Mouse (Mus musculus) erythroblast, embryonic 14.5 days (primary cell): ENCODE results near the gene Hint2. TPM values are rescaled to one million over a fixed set of nuclear protein-coding genes. Genes with fewer than 3 reads are reported as not detected.

ENCODE experiments used
- H3K27me3 ChIP-seq: 2 replicates; pipeline ENCODE4 v1.6.1; 2012; ENCODE audit warnings: inconsistent platforms; ENCODE audit not compliant: control insufficient read depth
- H3K36me3 ChIP-seq: 2 replicates; pipeline ENCODE4 v1.6.1; 2012; ENCODE audit warnings: mild to moderate bottlenecking, inconsistent platforms; ENCODE audit not compliant: control insufficient read depth
- H3K4me1 ChIP-seq: 2 replicates; pipeline ENCODE4 v1.6.1; 2012; ENCODE audit warnings: inconsistent platforms; ENCODE audit not compliant: control insufficient read depth
- H3K4me3 ChIP-seq: replicated peaks from 2 replicates; pipeline ENCODE3; 2012; ENCODE audit warnings: moderate library complexity, mild to moderate bottlenecking, inconsistent platforms
- H3K9me3 ChIP-seq: 2 replicates; pipeline ENCODE4 v1.6.1; 2012; ENCODE audit warnings: low read length, inconsistent platforms, mixed read lengths; ENCODE audit not compliant: control insufficient read depth
- GATA1 ChIP-seq: IDR thresholded peaks from 2 replicates; pipeline ENCODE4 v1.6.1; 2012; ENCODE audit warnings: low read length, inconsistent platforms, mixed read lengths
- TAL1 ChIP-seq: IDR thresholded peaks from 3 replicates; pipeline ENCODE4 v1.6.1; 2012; ENCODE audit warnings: low read length, inconsistent platforms, mixed read lengths
- polyA plus RNA-seq: library from polyadenylated mRNA; stranded (reverse); fragments of >175 nt; gene quantifications from 2 replicates; pipeline ENCODE4 v1.2.3, GENCODE M21; 2012

The Hint2 gene
- polyA plus RNA-seq, 1 experiment = 3.9 TPM

DNA sequence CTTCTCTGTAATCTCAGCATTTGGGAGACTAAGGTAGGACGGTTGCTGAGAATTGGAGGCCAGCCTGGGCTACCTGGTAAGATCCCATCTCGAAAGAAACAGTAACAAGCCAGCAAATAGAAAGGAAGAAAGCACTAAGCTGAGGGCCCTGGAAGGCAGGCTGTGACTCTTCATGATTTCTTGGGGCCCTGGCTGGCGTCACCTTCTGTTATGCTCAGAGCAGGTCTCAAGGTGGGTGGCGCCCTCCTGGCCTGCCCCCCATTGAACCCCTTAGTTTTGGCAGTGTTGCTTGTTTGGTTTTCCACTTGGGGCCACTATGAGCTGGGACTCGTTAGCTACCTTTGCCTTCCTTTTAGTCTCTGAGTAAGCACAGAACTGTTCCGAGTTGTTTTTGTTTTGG, 19.5 kb downstream of the Hint2 start:
- Histone ChIP-seq H3K36me3 (no peaks in the 10 kb centered on the region), H3K9me3 (no peaks in the 10 kb centered on the region; the same call in 1 of the 2 replicates), H3K4me1 (peaks cover 9% of the 10 kb centered on the region), H3K4me3 (no peak overlapping the region), H3K27me3 (peaks cover 22% of the 10 kb centered on the region)
- TF ChIP-seq TAL1 (no peak), GATA1 (no peak)

DNA sequence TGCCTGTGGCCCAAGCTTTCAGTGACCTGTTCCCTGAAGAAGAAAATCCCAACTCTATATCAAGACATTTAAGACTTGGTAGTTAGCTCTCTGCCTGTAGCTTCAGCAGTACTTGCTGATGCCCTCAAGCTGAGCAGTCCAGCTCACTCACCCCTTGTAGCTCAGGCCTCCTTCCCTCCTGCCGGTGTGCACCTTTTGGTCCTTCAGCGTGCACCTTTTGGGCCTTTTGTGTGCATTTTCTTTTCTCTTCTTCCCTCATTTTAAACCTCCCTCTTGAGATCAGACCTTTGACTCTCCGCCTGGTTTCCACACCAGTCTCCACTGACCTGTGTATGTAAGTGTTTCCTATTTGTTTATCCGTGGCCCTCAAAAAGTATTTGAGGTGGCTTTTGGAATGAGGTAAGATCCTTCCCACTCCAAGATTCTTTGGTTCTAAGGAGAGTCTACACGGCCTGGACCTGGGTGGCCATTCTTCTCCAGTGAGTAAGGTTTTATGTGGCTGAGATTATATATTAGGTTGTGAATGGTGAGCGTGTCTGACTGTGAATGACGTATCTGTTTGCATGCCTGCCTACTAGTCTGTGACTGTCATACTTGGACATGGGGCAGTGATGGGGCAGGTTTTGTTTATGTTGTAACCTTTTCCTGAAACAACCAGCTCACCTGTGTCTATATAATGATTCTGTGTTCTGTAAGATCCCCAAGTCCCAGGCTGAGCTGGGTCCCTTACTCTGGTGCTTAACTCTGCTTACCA, 21.5 kb downstream of the Hint2 start:
- Histone ChIP-seq H3K4me3 (no peak overlapping the region), H3K27me3 (peaks cover 40% of the 10 kb centered on the region), H3K9me3 (no peaks in the 10 kb centered on the region; the same call in 1 of the 2 replicates), H3K36me3 (no peaks in the 10 kb centered on the region), H3K4me1 (peaks cover 24% of the 10 kb centered on the region)
- TF ChIP-seq GATA1 = no peak
- no peak for TF ChIP-seq TAL1

DNA sequence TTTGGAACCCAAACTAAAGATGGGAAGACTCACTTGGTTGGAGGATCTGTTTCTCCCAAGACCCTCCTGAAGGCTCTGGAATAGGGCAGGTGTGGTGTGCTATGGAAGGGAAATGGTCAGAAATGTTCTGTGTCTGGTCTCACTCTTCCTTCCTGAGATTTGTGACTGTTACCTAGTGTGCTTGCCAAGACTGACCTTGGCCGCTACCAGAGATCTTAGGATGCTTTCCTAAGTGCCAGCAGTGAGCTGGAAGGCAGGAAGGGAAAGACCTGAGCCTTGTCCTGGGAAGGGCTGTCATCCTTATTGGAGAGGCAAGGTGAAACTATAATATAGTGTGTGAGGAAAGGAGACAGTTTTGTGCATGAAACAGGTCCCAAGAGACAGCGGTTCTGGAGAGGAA, 22.5 kb downstream of the Hint2 start:
- no peak overlapping the region for H3K4me3 ChIP-seq
- H3K4me1 ChIP-seq = peaks cover 30% of the 10 kb centered on the region
- no peak for TF ChIP-seq GATA1
- TF ChIP-seq TAL1 = no peak
- no peaks in the 10 kb centered on the region for H3K36me3 ChIP-seq
- H3K9me3 ChIP-seq = no peaks in the 10 kb centered on the region; the same call in 1 of the 2 replicates
- peaks cover 40% of the 10 kb centered on the region for H3K27me3 ChIP-seq

DNA sequence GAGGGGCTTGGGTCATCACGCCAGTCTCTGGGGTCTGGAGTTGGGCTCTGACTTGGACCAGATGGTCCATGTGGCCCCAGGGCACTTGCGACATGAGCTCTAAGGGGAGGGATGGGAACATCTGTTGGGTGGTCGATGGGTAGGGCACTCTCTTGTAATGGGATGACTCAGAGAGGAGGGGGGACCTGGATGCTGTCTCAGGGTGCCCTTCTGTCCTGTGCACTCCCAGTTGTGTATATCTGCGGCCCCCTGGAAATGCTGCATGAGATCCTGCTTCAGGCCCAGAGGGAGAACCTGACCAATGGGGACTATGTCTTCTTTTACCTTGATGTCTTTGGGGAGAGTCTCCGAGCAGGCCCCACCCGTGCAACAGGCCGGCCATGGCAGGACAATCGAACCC, 23.0 kb downstream of the Hint2 start:
- Histone ChIP-seq H3K4me1 (peaks cover 30% of the 10 kb centered on the region), H3K27me3 (peaks cover 40% of the 10 kb centered on the region), H3K9me3 (no peaks in the 10 kb centered on the region; the same call in 1 of the 2 replicates), H3K4me3 (no peak overlapping the region), H3K36me3 (no peaks in the 10 kb centered on the region)
- no peak for TF ChIP-seq TAL1
- TF ChIP-seq GATA1 = no peak

DNA sequence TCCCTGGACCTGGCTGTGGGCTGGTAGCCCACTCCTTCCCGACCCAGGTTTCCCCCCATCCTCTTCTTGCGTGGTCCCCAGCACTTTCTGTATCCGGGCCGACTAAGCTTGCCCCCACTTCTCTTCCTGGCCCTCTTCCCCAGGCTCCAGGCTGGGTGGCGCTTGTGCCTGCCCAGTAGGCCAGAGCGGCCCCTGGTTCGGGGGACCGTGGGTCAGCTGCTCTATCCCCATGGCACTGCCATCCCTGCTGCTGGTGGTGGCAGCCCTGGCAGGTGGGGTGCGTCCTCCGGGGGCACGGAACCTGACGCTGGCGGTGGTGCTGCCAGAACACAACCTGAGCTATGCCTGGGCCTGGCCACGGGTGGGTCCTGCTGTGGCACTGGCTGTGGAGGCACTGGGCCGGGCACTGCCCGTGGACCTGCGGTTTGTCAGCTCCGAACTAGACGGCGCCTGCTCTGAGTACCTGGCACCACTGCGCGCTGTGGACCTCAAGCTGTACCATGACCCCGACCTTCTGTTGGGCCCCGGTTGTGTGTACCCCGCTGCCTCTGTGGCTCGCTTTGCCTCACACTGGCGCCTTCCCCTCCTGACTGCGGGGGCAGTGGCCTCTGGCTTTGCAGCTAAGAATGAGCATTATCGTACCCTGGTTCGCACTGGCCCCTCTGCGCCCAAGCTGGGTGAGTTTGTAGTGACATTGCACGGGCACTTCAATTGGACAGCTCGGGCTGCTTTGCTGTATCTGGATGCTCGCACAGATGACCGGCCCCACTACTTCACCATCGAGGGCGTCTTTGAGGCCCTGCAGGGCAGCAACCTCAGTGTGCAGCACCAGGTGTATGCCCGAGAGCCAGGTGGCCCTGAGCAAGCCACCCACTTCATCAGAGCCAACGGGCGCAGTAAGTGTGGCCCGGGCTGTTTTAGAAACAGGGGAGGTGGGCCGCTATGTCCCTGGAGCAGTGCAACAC, 24.0 kb downstream of the Hint2 start:
- H3K27me3 ChIP-seq = peaks cover 40% of the 10 kb centered on the region
- no peaks in the 10 kb centered on the region for H3K36me3 ChIP-seq
- TF ChIP-seq TAL1 (no peak), GATA1 (no peak)
- peaks cover 30% of the 10 kb centered on the region for H3K4me1 ChIP-seq
- H3K9me3 ChIP-seq = no peaks in the 10 kb centered on the region; the same call in 1 of the 2 replicates
- H3K4me3 ChIP-seq = no peak overlapping the region

DNA sequence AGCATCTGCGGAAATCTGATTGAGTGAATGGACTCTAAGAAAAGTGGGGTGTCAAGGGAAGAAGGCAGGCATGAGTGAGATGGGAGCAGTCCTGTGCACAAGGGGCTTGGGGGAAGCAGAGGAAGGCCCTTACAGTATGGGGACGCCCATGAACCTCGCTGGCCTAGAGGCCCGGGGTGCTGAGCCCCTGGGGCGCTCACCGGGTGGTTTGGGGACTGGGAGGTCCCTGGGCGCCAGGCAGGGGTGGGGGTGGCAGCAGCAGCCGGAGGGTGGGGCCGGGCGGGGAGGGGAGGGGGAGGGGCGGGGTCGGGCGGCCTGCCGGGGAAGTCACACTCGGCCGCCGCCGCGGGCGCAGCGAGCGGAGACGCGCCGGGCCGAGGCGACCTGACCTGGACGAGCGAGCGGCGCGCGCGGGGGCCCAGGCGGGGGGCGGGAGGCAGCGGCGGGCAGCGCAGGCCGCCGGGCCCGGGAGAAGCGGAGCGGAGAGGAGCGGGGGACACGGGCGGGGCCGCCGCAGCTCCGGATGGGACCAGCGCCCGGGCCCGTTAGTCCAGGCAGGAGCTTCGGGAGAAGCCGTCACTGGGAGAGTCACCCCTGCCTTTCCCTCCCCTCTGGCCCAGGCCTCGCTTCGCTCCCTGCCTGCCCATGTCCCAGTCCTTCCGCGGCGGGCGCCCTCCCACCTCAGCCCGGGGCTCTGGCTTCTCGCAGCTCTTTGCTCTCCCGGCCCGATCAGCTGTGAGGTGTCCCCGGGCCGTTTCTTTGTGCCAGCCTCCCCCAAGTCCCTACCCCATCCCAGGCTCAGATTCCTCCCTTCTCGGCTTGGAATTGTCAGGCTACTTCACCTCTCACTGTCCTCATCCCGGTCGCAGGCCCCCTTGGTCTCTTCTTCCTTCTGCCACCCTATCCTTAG, 25.0 kb downstream of the Hint2 start, which contains the start of gene Npr2:
TSS of gene Npr2 (plus strand) at position 890 of the 910 bp plus-strand sequence.
- Histone ChIP-seq H3K9me3 (no peaks in the 10 kb centered on the region; the same call in 1 of the 2 replicates), H3K36me3 (no peaks in the 10 kb centered on the region), H3K4me1 (peaks cover 32% of the 10 kb centered on the region), H3K4me3 (peak within 1 kb of the TSS; percentile 51), H3K27me3 (peaks cover 40% of the 10 kb centered on the region)
- no peak for TF ChIP-seq TAL1
- TF ChIP-seq GATA1 = no peak

DNA sequence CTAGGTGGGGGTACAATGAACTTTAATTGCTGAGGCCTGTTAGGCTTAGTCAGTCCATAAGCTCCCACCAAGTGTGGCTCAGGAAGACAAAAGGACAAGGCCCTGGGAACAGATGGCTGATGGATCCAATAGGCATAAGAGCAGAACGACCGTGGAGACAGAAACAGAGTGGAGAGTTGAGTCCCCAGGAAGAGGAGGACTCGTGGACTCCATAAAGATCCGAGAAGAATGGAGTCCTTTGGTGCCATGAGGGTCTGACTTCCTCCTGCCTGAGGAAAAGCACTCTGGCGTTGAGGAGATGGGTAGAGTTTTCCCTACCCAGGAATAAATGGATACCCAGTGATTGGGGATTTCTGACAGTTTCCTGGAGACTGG, 25.6 kb downstream of the Hint2 start:
- H3K9me3 ChIP-seq = peaks cover under 1% of the 10 kb centered on the region
- H3K36me3 ChIP-seq = no peaks in the 10 kb centered on the region
- no peak overlapping the region for H3K4me3 ChIP-seq
- peaks cover 40% of the 10 kb centered on the region for H3K27me3 ChIP-seq
- H3K4me1 ChIP-seq = peaks cover 32% of the 10 kb centered on the region
- TF ChIP-seq TAL1 (no peak), GATA1 (no peak)

DNA sequence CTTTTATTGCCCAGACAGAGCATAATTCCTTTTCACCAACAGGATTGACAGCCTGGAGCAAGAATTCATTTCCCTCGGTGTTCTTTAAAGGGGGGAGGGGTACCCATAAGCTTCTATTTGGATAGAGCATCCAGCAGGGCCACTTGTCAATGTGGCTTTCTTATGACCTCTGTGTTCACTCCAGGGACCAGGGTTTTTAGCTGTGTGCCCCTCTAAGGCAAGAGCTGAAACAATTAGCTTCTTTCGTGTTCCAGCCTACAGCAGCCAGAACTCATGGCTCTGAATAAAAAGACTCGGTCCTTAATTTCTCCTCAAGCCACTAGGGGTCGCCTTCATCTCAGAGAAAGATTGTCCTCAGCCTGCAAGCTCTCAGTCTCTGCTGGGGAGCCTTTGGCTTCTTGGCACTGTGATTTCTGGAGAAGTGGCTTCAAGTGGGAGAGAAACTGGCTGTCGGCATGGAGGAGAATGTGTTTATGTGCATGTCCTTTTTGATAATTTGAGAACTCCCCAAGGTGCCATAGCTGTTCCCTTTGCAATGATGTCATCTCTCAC, 26.2 kb downstream of the Hint2 start:
- Histone ChIP-seq H3K4me3 (no peak overlapping the region), H3K36me3 (no peaks in the 10 kb centered on the region), H3K27me3 (peaks cover 40% of the 10 kb centered on the region), H3K4me1 (peaks cover 28% of the 10 kb centered on the region), H3K9me3 (peaks cover 6% of the 10 kb centered on the region)
- TF ChIP-seq TAL1 = no peak
- no peak for TF ChIP-seq GATA1
